Mouse (Mus musculus): ENCODE measurements around the gene Cd180.
"Not testable (repeated sequence)": the region's sequence is repeated elsewhere in the genome, so short reads cannot be mapped to it uniquely, and the experiment has no call there.

The Cd180 gene

GRCm38 (mm10) chr13:102693341-102693801 is at the start of gene Cd180:
Gene Cd180, plus strand, starts transcription at chr13:102693558.
- peak; percentile 54 for DNase-seq

DNA sequence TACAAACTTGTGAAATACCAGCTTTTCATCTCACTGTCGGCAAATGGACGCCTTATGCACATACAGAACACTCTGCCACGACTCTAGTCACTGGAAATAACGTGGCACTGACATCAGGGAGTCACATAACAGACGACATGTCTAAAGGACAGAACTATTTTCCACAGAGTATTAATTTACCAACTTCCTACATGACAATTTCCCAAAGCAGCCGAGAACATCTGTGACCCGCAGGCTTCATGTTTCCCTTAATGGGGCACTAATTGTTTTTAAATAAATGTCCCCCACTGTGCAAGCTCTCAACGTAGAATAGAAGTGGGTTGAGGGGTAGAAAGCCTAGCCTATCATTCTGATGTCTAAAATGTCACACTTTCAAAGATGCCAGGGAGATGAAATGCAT is 49.0 kb upstream of the Cd180 start:
- DNase-seq, result no peak

DNA sequence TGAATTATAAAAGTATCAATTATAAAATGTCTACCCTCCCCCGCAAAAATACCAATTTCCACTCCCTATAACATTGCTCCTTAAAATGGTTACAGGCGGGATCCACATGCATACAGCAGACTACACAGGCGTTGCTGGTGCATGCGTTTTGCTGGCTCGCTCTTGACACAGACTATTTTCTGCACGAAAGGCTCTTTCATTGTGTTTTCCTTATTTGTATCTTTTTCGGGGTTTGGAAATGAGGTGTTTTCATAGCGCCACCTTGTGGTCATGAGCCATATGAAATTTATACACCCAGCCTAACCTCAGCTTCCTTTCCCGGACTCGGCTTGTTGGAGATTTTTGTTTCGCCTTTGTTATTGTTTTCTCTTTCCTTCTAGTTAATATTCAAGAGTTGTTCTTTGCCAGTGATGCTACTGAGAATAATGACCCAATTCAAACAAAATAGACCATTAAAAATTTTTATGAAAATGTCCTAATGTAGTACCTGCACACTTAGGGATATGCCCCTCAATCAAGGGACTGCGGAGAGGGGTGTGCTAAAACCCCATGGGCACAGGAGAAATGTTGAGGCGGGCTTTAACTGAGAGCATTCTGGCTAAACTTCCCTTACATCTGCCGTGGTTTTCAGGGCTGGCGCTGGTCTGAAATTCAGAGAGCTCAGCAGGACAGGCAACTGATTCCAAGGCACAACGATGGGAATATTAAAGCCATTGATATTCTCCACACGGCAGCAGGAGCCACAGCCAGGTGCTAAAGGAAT is 48.4 kb upstream of the Cd180 start:
- peak; percentile 81 for DNase-seq

DNA sequence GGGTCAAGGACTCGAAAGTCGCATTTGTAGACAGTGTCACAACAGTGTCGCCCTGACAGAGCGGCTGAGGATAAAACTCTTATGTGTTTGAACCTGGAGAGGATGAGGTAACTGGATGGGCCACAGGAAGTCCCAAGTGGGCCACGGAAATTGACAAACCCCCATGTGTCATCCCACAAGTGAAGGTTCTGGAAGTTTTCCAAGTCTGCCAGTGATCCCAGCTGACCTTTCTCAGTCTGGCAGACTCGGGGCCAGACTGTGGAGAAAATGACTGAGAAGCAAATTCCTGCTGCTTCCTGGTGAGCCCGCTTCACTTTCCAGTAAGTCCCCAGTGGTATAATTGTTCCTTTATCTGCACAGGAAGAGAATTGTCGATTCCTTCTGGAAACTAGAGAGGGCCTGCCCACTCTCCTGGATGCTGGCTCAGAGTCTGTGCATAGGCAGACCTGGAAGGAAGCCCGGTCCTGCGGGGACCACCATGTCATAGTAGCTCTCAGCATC is 47.0 kb upstream of the Cd180 start:
- DNase-seq, result no peak

- no peak for DNase-seq
These were observed 45.8 kb upstream of the Cd180 start for GRCm38 (mm10) chr13:102647511-102647910.

- no peak for DNase-seq
These were observed 41.0 kb upstream of the Cd180 start for GRCm38 (mm10) chr13:102652303-102652889.

DNA sequence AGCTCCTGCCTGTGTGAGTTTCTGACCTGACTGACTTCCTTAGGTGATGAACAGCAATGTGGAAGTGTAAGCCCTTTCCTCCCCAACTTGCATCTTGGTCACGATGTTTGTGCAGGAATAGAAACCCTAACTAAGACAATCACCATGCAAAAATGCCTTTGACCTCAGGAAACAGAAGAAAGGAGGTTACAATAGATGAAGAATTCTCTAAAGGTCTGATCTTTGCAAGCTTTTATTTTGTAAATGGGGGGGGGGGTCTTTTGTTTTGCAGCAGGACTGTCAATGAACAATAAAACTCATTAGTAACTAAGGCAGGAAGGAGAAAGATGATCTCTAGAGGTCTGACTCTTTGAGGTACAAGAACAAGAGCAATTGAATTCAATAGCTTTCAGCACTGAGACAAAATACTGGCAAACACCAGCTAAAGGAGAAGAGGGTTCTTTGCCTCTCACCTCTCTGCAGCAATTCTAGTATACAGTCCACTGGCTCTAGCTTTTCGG is 38.2 kb upstream of the Cd180 start:
- no peak for DNase-seq

DNA sequence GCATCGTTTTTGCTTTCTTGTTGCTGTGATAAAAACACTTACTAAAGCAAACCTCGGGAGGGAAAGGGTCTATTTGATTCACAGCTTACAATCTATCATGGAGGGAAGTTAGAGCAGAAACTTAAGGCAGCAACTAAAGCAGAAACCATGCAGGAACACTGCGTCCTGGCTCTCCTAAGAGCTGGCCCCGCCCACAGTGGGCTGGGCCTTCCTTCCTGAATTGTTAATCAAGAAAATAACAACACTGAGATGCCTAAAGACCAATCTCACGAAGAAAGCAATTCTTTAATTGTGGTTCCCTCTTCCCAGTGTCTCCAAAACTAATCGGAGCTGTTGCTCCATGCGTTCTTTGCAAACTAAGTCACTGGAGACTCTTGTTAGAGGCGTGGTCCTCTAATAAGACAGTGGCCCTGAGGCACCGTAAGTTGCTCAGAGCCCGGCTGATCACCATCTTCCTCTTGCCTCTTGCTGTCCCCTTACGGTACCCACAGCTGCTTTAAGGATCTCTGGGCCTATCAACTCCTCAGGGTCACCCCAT is 37.1 kb upstream of the Cd180 start:
- DNase-seq, result peak; percentile 18

DNA sequence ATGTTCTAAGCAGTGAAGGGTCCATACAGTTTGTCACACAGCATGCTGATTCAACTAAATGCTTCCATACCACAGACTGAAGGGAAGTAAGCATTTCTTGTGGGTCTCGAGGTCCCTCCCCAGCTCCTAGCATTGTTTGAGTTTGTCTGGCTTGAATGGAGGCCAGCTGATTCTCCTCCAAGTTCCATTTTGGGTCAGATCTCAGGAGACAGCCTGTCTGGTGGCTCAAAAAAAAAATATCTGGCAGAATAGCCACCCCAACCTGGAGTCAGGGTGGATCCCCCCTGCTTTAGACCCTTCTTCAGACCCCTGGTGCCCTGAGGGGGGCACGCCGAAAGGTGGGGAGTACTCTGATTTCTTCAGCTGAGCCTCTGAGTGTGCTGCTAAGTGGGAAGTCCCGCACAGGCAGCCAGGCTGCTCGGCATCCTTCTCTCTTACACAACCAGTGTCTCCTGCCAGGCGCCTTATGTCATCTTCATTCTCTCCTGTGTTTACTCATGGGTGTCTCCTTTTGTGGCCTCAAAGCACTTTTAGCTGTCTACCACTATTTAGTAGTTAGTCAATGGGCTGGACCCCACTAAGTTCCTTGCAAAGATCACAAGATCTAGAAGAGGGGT is 35.0 kb upstream of the Cd180 start:
- peak; percentile 78 for DNase-seq

GRCm38 (mm10) chr13:102664041-102664440 is 29.3 kb upstream of the Cd180 start:
- DNase-seq, result no peak

DNA sequence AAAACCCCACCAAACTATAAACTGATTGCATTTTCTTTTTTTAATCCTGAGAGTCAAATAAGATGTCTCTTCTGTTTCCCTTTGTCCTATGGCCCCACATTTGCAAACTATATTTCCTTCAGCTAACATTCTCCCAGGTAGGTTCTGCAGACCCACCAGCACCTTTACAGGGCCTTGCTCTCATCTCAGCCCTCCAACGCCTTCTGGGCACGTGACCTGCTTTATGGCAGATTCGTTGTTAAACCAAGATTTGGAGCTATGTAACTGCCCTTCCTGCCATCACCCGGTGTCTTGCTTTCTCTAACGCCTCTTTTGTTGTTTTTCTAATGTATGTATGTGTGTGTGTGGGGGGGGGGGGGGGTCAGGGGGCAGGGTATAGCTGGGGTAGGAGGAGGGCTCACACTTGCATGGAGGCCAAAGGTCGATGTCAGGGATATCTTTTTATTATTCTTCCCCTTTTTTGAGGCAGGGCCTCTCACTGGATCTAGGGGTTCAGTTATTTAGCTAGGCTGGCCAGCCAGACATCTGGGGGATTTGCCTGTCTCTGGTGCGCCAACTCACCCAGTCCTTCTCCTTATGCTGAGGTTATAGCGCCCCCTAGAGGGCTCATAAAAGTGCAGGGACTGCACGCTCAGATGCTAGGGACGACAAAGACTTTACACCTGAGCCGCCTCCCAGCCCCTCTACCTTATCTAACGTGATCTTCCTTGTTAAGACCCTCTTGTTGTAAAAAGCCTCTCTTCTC is 28.3 kb upstream of the Cd180 start:
- peak; percentile 68 for DNase-seq

DNA sequence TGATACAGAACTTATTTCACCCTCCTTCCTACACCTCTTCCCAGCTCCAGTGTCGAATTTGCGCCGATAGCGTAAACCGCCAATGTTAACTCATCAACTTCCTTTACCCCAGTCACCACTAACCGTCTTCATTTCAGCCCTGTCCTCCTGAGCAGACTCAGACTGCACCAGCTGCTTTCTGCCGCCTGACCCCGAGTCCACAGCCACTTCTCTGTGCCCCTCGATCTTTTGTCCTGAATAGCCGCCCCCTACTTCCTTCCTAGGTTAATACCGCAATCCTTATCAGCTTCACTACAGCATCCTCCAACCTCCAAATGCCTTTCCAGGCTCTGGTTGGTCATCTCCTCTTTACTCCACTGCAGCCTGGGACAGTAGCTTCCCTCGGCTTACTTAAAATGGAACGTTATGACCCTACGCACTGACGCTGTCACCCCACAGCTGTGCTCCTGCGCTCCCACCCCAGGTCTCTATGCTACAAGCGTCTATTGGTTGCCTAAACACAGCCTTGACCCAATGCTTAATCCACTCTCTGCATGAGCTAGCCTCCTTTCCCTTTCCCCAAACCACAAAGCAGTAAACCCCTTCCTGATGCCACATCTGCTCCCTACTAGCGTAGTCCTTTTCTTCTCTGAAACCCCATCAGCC is 27.6 kb upstream of the Cd180 start:
- DNase-seq, result no peak

- no peak for DNase-seq
These were observed 27.1 kb upstream of the Cd180 start for GRCm38 (mm10) chr13:102666233-102666614.

DNA sequence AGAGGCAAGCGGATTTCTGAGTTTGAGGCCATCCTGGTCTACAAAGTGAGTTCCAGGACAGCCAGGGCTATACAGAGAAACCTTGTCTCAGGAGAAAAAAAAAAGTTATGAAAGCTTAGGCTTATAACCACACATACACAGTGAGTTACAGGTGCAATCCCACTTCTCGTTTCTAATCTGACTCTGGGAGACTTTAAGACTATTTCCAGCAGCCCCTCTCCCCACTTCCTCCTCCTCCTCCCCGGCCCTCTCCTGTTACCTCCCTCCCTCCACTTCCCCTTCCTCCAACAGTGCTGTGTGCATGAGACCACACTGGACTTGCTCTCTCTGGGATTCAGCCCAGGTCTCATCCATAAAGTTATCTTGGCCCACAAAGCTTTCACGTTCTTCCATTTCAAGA is 26.6 kb upstream of the Cd180 start:
- peak; percentile 59 for DNase-seq

GRCm38 (mm10) chr13:102667401-102667800 is 26.0 kb upstream of the Cd180 start:
- DNase-seq, result no peak

- no peak for DNase-seq
These were observed 25.5 kb upstream of the Cd180 start for GRCm38 (mm10) chr13:102667842-102668241.

- DNase-seq, result no peak
These were observed 24.4 kb upstream of the Cd180 start for GRCm38 (mm10) chr13:102668933-102669332.

- no peak for DNase-seq
These were observed 23.7 kb upstream of the Cd180 start for GRCm38 (mm10) chr13:102669522-102670256.

- no peak for DNase-seq
These were observed 22.9 kb upstream of the Cd180 start for GRCm38 (mm10) chr13:102670503-102670902.

- DNase-seq, result no peak
These were observed 19.3 kb upstream of the Cd180 start for GRCm38 (mm10) chr13:102674083-102674482.

DNA sequence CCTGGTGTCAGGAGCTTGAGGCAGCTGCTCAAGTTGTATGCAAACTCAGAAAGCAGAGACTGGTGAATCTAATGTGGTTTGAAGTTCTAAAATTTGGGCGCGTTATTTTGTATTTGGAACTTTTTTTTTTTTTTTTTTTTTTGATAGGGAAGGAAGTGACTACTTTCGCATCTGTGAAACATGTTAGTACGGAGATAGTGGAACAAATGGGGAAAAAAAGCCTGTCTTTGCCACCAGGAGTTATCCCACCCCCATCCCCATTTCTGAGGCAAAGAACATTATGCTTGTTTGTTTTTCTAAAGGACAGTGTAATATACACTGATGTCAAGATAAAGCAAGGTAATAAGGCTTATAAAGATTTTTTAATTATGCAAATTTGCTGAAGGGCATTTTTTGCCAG is 15.8 kb upstream of the Cd180 start:
- not testable (repeated sequence) for DNase-seq

Measured in layer of hippocampus, adult 9-11 months (tissue).